Mouse (Mus musculus): Measurements from ENCODE around the gene Iqcf3. TPM values are rescaled to one million over a fixed set of nuclear protein-coding genes. Genes with fewer than 3 reads are reported as not detected.

The Iqcf3 gene
- polyA plus RNA-seq, 1 experiment: not detected

- Histone ChIP-seq H3K27ac (ENCODE audit: control insufficient read depth, insufficient read depth, low read depth, low read length, poor library complexity) (no peak overlapping the region), H3K4me1 (ENCODE audit: control insufficient read depth, insufficient read depth, low read length) (no peaks in the 10 kb centered on the region)
- 12% methylated on average over 3 of the region's 3 CpGs for WGBS
These were observed 29.6 kb downstream of the Iqcf3 start for GRCm38 (mm10) chr9:106531833-106532232.

GRCm38 (mm10) chr9:106519909-106520308 is 41.5 kb downstream of the Iqcf3 start:
- no peak overlapping the region for H3K27ac ChIP-seq (ENCODE audit: control insufficient read depth, insufficient read depth, low read depth, low read length, poor library complexity)
- no peak overlapping the region for H3K4me3 ChIP-seq (replicated peaks; ENCODE audit: control insufficient read depth, low read depth, low read length)
- no peaks in the 10 kb centered on the region for H3K4me1 ChIP-seq (ENCODE audit: control insufficient read depth, insufficient read depth, low read length)
- TF ChIP-seq CTCF (IDR thresholded peaks at IDR 0.05; ENCODE audit: control insufficient read depth, insufficient read depth, low read length): no peak
- TF ChIP-seq POLR2A (IDR thresholded peaks at IDR 0.05; ENCODE audit: borderline replicate concordance, control insufficient read depth, low read depth, low read length): no peak
- WGBS: 62% methylated on average over 8 of the region's 8 CpGs

More at GRCm38 (mm10) chr9:106531833-106532232, 29.6 kb downstream of the Iqcf3 start:
- peak; percentile 81 for TF ChIP-seq CTCF (IDR thresholded peaks at IDR 0.05; ENCODE audit: control insufficient read depth, insufficient read depth, low read length)
- TF ChIP-seq POLR2A (IDR thresholded peaks at IDR 0.05; ENCODE audit: borderline replicate concordance, control insufficient read depth, low read depth, low read length): no peak
- no peak overlapping the region for H3K4me3 ChIP-seq (replicated peaks; ENCODE audit: control insufficient read depth, low read depth, low read length)

- 70% methylated on average over 2 of the region's 2 CpGs for WGBS
- H3K27ac ChIP-seq (ENCODE audit: control insufficient read depth, insufficient read depth, low read depth, low read length, poor library complexity): no peak overlapping the region
These were observed 42.0 kb downstream of the Iqcf3 start for GRCm38 (mm10) chr9:106519433-106519832.

GRCm38 (mm10) chr9:106514273-106514672 is 47.2 kb downstream of the Iqcf3 start, which contains the start of gene Iqcf5:
Iqcf5 (plus strand) TSS chr9:106514573.
- 79% methylated on average over 4 of the region's 4 CpGs for WGBS
- no peak within 1 kb of the TSS for H3K27ac ChIP-seq (ENCODE audit: control insufficient read depth, insufficient read depth, low read depth, low read length, poor library complexity)
- H3K4me3 ChIP-seq (replicated peaks; ENCODE audit: control insufficient read depth, low read depth, low read length): no peak within 1 kb of the TSS
- H3K4me1 ChIP-seq (ENCODE audit: control insufficient read depth, insufficient read depth, low read length): no peaks in the 10 kb centered on the region
- TF ChIP-seq POLR2A (IDR thresholded peaks at IDR 0.05; ENCODE audit: borderline replicate concordance, control insufficient read depth, low read depth, low read length): no peak
- TF ChIP-seq CTCF (IDR thresholded peaks at IDR 0.05; ENCODE audit: control insufficient read depth, insufficient read depth, low read length): no peak

More at GRCm38 (mm10) chr9:106519433-106519832, 42.0 kb downstream of the Iqcf3 start:
- H3K4me3 ChIP-seq (replicated peaks; ENCODE audit: control insufficient read depth, low read depth, low read length): no peak overlapping the region
- TF ChIP-seq POLR2A (IDR thresholded peaks at IDR 0.05; ENCODE audit: borderline replicate concordance, control insufficient read depth, low read depth, low read length) (no peak), CTCF (IDR thresholded peaks at IDR 0.05; ENCODE audit: control insufficient read depth, insufficient read depth, low read length) (no peak)
- no peaks in the 10 kb centered on the region for H3K4me1 ChIP-seq (ENCODE audit: control insufficient read depth, insufficient read depth, low read length)

GRCm38 (mm10) chr9:106513566-106513965 is 47.9 kb downstream of the Iqcf3 start:
- 72% methylated on average over 6 of the region's 6 CpGs for WGBS

GRCm38 (mm10) chr9:106512729-106513450 is 48.5 kb downstream of the Iqcf3 start:
- TF ChIP-seq CTCF (IDR thresholded peaks at IDR 0.05; ENCODE audit: control insufficient read depth, insufficient read depth, low read length): no peak
- no peak for TF ChIP-seq POLR2A (IDR thresholded peaks at IDR 0.05; ENCODE audit: borderline replicate concordance, control insufficient read depth, low read depth, low read length)
- WGBS: 46% methylated on average over 13 of the region's 13 CpGs
- no peak overlapping the region for H3K4me3 ChIP-seq (replicated peaks; ENCODE audit: control insufficient read depth, low read depth, low read length)
- H3K27ac ChIP-seq (ENCODE audit: control insufficient read depth, insufficient read depth, low read depth, low read length, poor library complexity): no peak overlapping the region
- no peaks in the 10 kb centered on the region for H3K4me1 ChIP-seq (ENCODE audit: control insufficient read depth, insufficient read depth, low read length)

More at GRCm38 (mm10) chr9:106513566-106513965, 47.9 kb downstream of the Iqcf3 start:
- Histone ChIP-seq H3K4me1 (ENCODE audit: control insufficient read depth, insufficient read depth, low read length) (no peaks in the 10 kb centered on the region), H3K4me3 (replicated peaks; ENCODE audit: control insufficient read depth, low read depth, low read length) (no peak overlapping the region), H3K27ac (ENCODE audit: control insufficient read depth, insufficient read depth, low read depth, low read length, poor library complexity) (no peak overlapping the region)
- TF ChIP-seq CTCF (IDR thresholded peaks at IDR 0.05; ENCODE audit: control insufficient read depth, insufficient read depth, low read length) (no peak), POLR2A (IDR thresholded peaks at IDR 0.05; ENCODE audit: borderline replicate concordance, control insufficient read depth, low read depth, low read length) (no peak)

- 82% methylated on average over 10 of the region's 10 CpGs for WGBS
These were observed 52.1 kb downstream of the Iqcf3 start for GRCm38 (mm10) chr9:106509356-106509755.

GRCm38 (mm10) chr9:106504246-106504645 is 57.2 kb downstream of the Iqcf3 start:
- no peak overlapping the region for H3K4me3 ChIP-seq (replicated peaks; ENCODE audit: control insufficient read depth, low read depth, low read length)
- no peak for TF ChIP-seq POLR2A (IDR thresholded peaks at IDR 0.05; ENCODE audit: borderline replicate concordance, control insufficient read depth, low read depth, low read length)
- TF ChIP-seq CTCF (IDR thresholded peaks at IDR 0.05; ENCODE audit: control insufficient read depth, insufficient read depth, low read length): no peak
- 87% methylated on average over 6 of the region's 6 CpGs for WGBS
- no peak overlapping the region for H3K27ac ChIP-seq (ENCODE audit: control insufficient read depth, insufficient read depth, low read depth, low read length, poor library complexity)
- H3K4me1 ChIP-seq (ENCODE audit: control insufficient read depth, insufficient read depth, low read length): no peaks in the 10 kb centered on the region

More at GRCm38 (mm10) chr9:106509356-106509755, 52.1 kb downstream of the Iqcf3 start:
- Histone ChIP-seq H3K4me3 (replicated peaks; ENCODE audit: control insufficient read depth, low read depth, low read length) (no peak overlapping the region), H3K4me1 (ENCODE audit: control insufficient read depth, insufficient read depth, low read length) (no peaks in the 10 kb centered on the region), H3K27ac (ENCODE audit: control insufficient read depth, insufficient read depth, low read depth, low read length, poor library complexity) (no peak overlapping the region)
- no peak for TF ChIP-seq CTCF (IDR thresholded peaks at IDR 0.05; ENCODE audit: control insufficient read depth, insufficient read depth, low read length)
- TF ChIP-seq POLR2A (IDR thresholded peaks at IDR 0.05; ENCODE audit: borderline replicate concordance, control insufficient read depth, low read depth, low read length): no peak

All from bone marrow, adult 2 months (tissue).